Mouse (Mus musculus) left cerebral cortex, postnatal 36 days (tissue): ENCODE results near the gene Inip. TPM values are rescaled to one million over a fixed set of nuclear protein-coding genes. Genes with fewer than 3 reads are reported as not detected.

ENCODE experiments used
- DNase-seq, 2 experiments: peaks; one replicate each; pipeline ENCODE4 v3.0.0; 2021 to 2022; ENCODE audit warnings: low spot score in 2 of 2, mixed read lengths in 1 of 2
- intact Hi-C: fragments of 180-260 bp; cut with DNase I; formaldehyde crosslinking; loops from one replicate; pipeline ENCODE4 v1.15.1; 2025
- total RNA-seq, 2 experiments: library from RNA; stranded (reverse); gene quantifications; 2 replicates each; pipeline ENCODE4 v1.2.3; 2021

The Inip gene
- total RNA-seq, 2 experiments from 2014 or later, result 21.3 to 23.5 TPM

GRCm38 (mm10) chr4:59728839-59729238, 72.5 kb downstream of the Inip start:
- intact Hi-C loops, result no loop called here
- DNase-seq, result no peak

DNA sequence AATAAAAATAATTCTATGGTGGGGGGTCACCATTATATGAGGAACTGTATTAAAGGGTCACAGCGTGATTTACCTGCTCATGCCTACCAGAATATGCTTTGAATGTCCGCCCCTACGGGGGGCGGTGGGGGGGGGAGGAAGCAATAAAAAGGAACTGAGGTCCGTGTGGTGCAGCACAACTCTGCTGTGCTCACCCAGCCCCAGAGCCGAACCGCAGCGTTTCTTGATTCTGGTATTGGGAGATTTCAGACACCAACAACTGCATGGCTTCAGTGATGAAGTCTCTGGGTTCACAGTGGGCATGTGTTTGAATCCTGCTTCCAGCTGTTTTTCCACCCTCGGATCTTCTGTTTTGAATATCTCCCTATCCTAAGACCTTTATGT, 73.5 kb downstream of the Inip start:
- DNase-seq, result no peak
- intact Hi-C loops, result no loop called here

- no peak for DNase-seq
- intact Hi-C loops, result no loop called here
Measured at GRCm38 (mm10) chr4:59727187-59727877, 74.1 kb downstream of the Inip start.

GRCm38 (mm10) chr4:59726501-59726900, 74.9 kb downstream of the Inip start:
- intact Hi-C loops, result no loop called here
- no peak for DNase-seq

GRCm38 (mm10) chr4:59725579-59725978, 75.8 kb downstream of the Inip start:
- intact Hi-C loops, result no loop called here
- DNase-seq, result no peak

- intact Hi-C loops, result no loop called here
- DNase-seq, result no peak
Measured at GRCm38 (mm10) chr4:59721811-59722210, 79.6 kb downstream of the Inip start.

Other genes with a start within 250 kb of the Inip start
- gene Hsdl2, start 220.0 kb downstream of the Inip start, total RNA-seq, result 10 to 100 TPM; 24.4 to 26.2 TPM
- gene E130308A19Rik, start 175.4 kb downstream of the Inip start, total RNA-seq, result 10 to 100 TPM; 10.2 to 15.0 TPM
- 10 to 100 TPM; 31.8 to 33.8 TPM for gene Snx30, start 4.3 kb upstream of the Inip start, total RNA-seq
- gene Slc46a2, start 113.5 kb upstream of the Inip start, total RNA-seq, result not detected
- gene Mup4, start 159.1 kb upstream of the Inip start, total RNA-seq, result not detected
- not detected for gene Mup6, start 162.7 kb upstream of the Inip start, total RNA-seq